Mouse (Mus musculus): ENCODE data around the gene Rgs7bp.

DNA sequence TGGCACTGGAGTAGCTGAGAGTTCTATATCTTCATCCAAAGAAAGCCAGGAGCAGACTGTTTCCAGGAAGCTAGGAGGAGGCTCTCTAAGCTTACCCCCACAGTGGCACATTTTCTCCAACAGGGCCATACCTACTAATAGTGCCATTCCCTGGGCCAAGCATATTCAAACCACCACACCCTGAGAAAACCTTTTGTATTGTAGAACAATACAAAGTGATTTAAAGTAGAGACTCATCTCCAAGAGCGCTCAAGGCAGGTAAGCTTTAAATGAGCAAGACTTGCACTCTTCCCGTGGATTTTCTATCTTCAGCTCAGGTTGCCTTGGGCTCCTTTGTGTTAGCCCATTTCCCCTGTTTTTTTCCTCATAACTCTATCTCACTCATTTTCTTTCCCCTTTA lies 118.1 kb downstream of the Rgs7bp start:
- TF ChIP-seq CTCF (IDR thresholded peaks at IDR 0.05; ENCODE audit: control insufficient read depth, insufficient read depth, insufficient replicate concordance, low read depth, low read length) = no peak
- no peak for TF ChIP-seq POLR2A (IDR thresholded peaks at IDR 0.05; ENCODE audit: control insufficient read depth, low read depth, low read length)

Measured in testis, adult 2 months (tissue).